Mouse (Mus musculus) MEL (cell line): ENCODE measurements at regions not wholly inside any gene's neighbourhood (a gene's known extent, or its start where the extent isn't known, plus 50 kb on each side); places are given as distances from the start of the nearest gene placed in this dataset.

ENCODE experiments used
- DNase-seq: peaks from one replicate; pipeline ENCODE4 v3.0.0; 2011; ENCODE audit warnings: low read depth, low spot score
- H3K27ac ChIP-seq: 2 replicates; pipeline ENCODE4 v1.5.1; 2012; ENCODE audit warnings: low read depth, mild to moderate bottlenecking, control low read depth, low read length, moderate library complexity; ENCODE audit not compliant: control insufficient read depth
- H3K27me3 ChIP-seq, 2 experiments: fragments of 150-350 bp in 1 of 2; sonication (generic) in 1 of 2; 2 replicates each; pipeline ENCODE4 v1.6.1; 2012; ENCODE audit warnings: low read length in 2 of 2, mild to moderate bottlenecking in 2 of 2, improper control_type of control experiment in 1 of 2, moderate library complexity in 1 of 2; ENCODE audit not compliant: insufficient read depth in 2 of 2, control insufficient read depth in 1 of 2
- H3K36me3 ChIP-seq, 2 experiments: 2 replicates each; pipeline ENCODE4 v1.6.1; 2012 to 2014; ENCODE audit warnings: low read length in 2 of 2, improper control_type of control experiment in 1 of 2, inconsistent platforms in 1 of 2, mild to moderate bottlenecking in 1 of 2; ENCODE audit not compliant: insufficient read depth in 2 of 2, control insufficient read depth in 1 of 2
- H3K4me1 ChIP-seq, 2 experiments: fragments of 150-350 bp in 1 of 2; sonication (generic) in 1 of 2; 2 replicates each; pipeline ENCODE4 v1.6.1; 2012; ENCODE audit warnings: low read length in 2 of 2, improper control_type of control experiment in 1 of 2, mild to moderate bottlenecking in 1 of 2; ENCODE audit not compliant: insufficient read depth in 2 of 2, control insufficient read depth in 1 of 2
- H3K4me3 ChIP-seq, 2 experiments: fragments of 150-350 bp in 1 of 2; sonication (generic) in 1 of 2; 2 replicates each; pipeline ENCODE4 v1.5.1; 2012; ENCODE audit warnings: low read depth in 2 of 2, low read length in 2 of 2, mild to moderate bottlenecking in 2 of 2, moderate library complexity in 2 of 2, control low read depth in 1 of 2, improper control_type of control experiment in 1 of 2; ENCODE audit not compliant: control insufficient read depth in 1 of 2, insufficient read depth in 1 of 2
- H3K79me2 ChIP-seq: 2 replicates; pipeline ENCODE4 v1.6.1; 2012; ENCODE audit warnings: mild to moderate bottlenecking, low read length, moderate library complexity; ENCODE audit not compliant: control insufficient read depth, poor library complexity, insufficient read depth
- H3K9ac ChIP-seq: 2 replicates; pipeline ENCODE4 v1.6.1; 2012; ENCODE audit warnings: low read depth, mild to moderate bottlenecking, control low read depth, low read length, moderate library complexity; ENCODE audit not compliant: control insufficient read depth, poor library complexity, severe bottlenecking
- H3K9me3 ChIP-seq: fragments of 150-350 bp; sonication (generic); replicated peaks from 2 replicates; pipeline ENCODE4 v1.6.1; 2012; ENCODE audit warnings: mild to moderate bottlenecking, low read length, improper control_type of control experiment, moderate library complexity; ENCODE audit not compliant: insufficient read depth
- BHLHE40 ChIP-seq: IDR thresholded peaks from 2 replicates; pipeline ENCODE4 v1.6.1; 2012; ENCODE audit warnings: low read depth, mild to moderate bottlenecking, inconsistent platforms, low read length, improper control_type of control experiment, borderline replicate concordance
- CHD2 ChIP-seq: IDR thresholded peaks from 2 replicates; pipeline ENCODE4 v1.6.1; 2011; ENCODE audit warnings: low read length, improper control_type of control experiment
- CTCF ChIP-seq, 3 experiments: IDR thresholded peaks in 2 of 3; conservative IDR thresholded peaks in 1 of 3; 2 replicates each; pipeline ENCODE4 v1.5.1; 2011 to 2012; ENCODE audit warnings: low read length in 3 of 3, low read depth in 2 of 3, mild to moderate bottlenecking in 2 of 3, improper control_type of control experiment in 1 of 3, inconsistent platforms in 1 of 3, mixed read lengths in 1 of 3, moderate library complexity in 1 of 3; ENCODE audit not compliant: control insufficient read depth in 1 of 3, insufficient read depth in 1 of 3, poor library complexity in 1 of 3, severe bottlenecking in 1 of 3
- ETS1 ChIP-seq: IDR thresholded peaks from 2 replicates; pipeline ENCODE4 v1.6.1; 2012; ENCODE audit warnings: low read depth, mild to moderate bottlenecking, inconsistent platforms, low read length, improper control_type of control experiment, moderate library complexity
- GATA1 ChIP-seq: IDR thresholded peaks from 2 replicates; pipeline ENCODE4 v1.6.1; 2011; ENCODE audit warnings: low read depth, low read length, improper control_type of control experiment
- HCFC1 ChIP-seq: IDR thresholded peaks from 2 replicates; pipeline ENCODE4 v1.6.1; 2012; ENCODE audit warnings: low read depth, mild to moderate bottlenecking, inconsistent platforms, low read length, improper control_type of control experiment, moderate library complexity
- JUND ChIP-seq: IDR thresholded peaks from 2 replicates; pipeline ENCODE4 v1.6.1; 2011; ENCODE audit warnings: low read depth, mild to moderate bottlenecking, improper control_type of control experiment, low read length
- KAT2A ChIP-seq: conservative IDR thresholded peaks from 2 replicates; pipeline ENCODE4 v1.6.1; 2012; ENCODE audit warnings: low read depth, low read length, improper control_type of control experiment, inconsistent platforms
- MAFK ChIP-seq: IDR thresholded peaks from 2 replicates; pipeline ENCODE4 v1.6.1; 2011; ENCODE audit warnings: low read depth, mild to moderate bottlenecking, low read length, improper control_type of control experiment, borderline replicate concordance
- MAX ChIP-seq: IDR thresholded peaks from 2 replicates; pipeline ENCODE4 v1.6.1; 2011; ENCODE audit warnings: low read length, improper control_type of control experiment
- MAZ ChIP-seq: IDR thresholded peaks from 2 replicates; pipeline ENCODE4 v1.6.1; 2012; ENCODE audit warnings: low read depth, mild to moderate bottlenecking, inconsistent platforms, low read length, improper control_type of control experiment
- MYB ChIP-seq: IDR thresholded peaks from 2 replicates; pipeline ENCODE4 v1.6.1; 2011; ENCODE audit warnings: mild to moderate bottlenecking, low read depth, low read length, improper control_type of control experiment
- MYC ChIP-seq: IDR thresholded peaks from 2 replicates; pipeline ENCODE4 v1.6.1; 2011; ENCODE audit warnings: low read depth, mild to moderate bottlenecking, low read length, improper control_type of control experiment, moderate library complexity
- NELFE ChIP-seq: IDR thresholded peaks from 2 replicates; pipeline ENCODE4 v1.6.1; 2011; ENCODE audit warnings: low read depth, low read length, improper control_type of control experiment
- NRF1 ChIP-seq: IDR thresholded peaks from 2 replicates; pipeline ENCODE4 v1.6.1; 2014; ENCODE audit warnings: low read depth, mild to moderate bottlenecking, inconsistent platforms, low read length, improper control_type of control experiment, moderate library complexity; ENCODE audit not compliant: poor library complexity, insufficient read depth, severe bottlenecking
- POLR2A ChIP-seq, 2 experiments: IDR thresholded peaks; 2 replicates each; pipeline ENCODE4 v1.6.1; 2011 to 2012; ENCODE audit warnings: low read length in 2 of 2, mild to moderate bottlenecking in 2 of 2, control low read depth in 1 of 2, improper control_type of control experiment in 1 of 2, low read depth in 1 of 2, moderate library complexity in 1 of 2; ENCODE audit not compliant: control insufficient read depth in 1 of 2, insufficient read depth in 1 of 2, poor library complexity in 1 of 2
- POLR2AphosphoS2 ChIP-seq: IDR thresholded peaks from 2 replicates; pipeline ENCODE4 v1.6.1; 2011; ENCODE audit warnings: low read length, improper control_type of control experiment
- POLR2AphosphoS5 ChIP-seq: IDR thresholded peaks from 2 replicates; pipeline ENCODE4 v1.6.1; 2012; ENCODE audit warnings: low read depth, borderline replicate concordance, mild to moderate bottlenecking, inconsistent platforms, low read length, moderate library complexity, mixed read lengths
- RAD21 ChIP-seq: IDR thresholded peaks from 2 replicates; pipeline ENCODE4 v1.6.1; 2011; ENCODE audit warnings: mild to moderate bottlenecking, low read depth, low read length, improper control_type of control experiment
- RCOR1 ChIP-seq: IDR thresholded peaks from 2 replicates; pipeline ENCODE4 v1.6.1; 2012; ENCODE audit warnings: low read depth, mild to moderate bottlenecking, inconsistent platforms, low read length, improper control_type of control experiment
- SIN3A ChIP-seq: IDR thresholded peaks from 2 replicates; pipeline ENCODE4 v1.6.1; 2012; ENCODE audit warnings: low read length, improper control_type of control experiment, inconsistent platforms
- TAL1 ChIP-seq: IDR thresholded peaks from 2 replicates; pipeline ENCODE4 v1.6.1; 2012; ENCODE audit warnings: mild to moderate bottlenecking, inconsistent platforms, low read length, moderate library complexity, mixed read lengths
- TBP ChIP-seq: IDR thresholded peaks from 2 replicates; pipeline ENCODE4 v1.8.0; 2011; ENCODE audit warnings: low read depth, low read length, improper control_type of control experiment
- TCF12 ChIP-seq: IDR thresholded peaks from 2 replicates; pipeline ENCODE4 v1.6.1; 2014; ENCODE audit warnings: low read depth, mild to moderate bottlenecking, inconsistent platforms, low read length, improper control_type of control experiment, moderate library complexity
- UBTF ChIP-seq: IDR thresholded peaks from 2 replicates; pipeline ENCODE4 v1.6.1; 2012; ENCODE audit warnings: low read depth, mild to moderate bottlenecking, inconsistent platforms, low read length, improper control_type of control experiment, moderate library complexity, borderline replicate concordance; ENCODE audit not compliant: insufficient read depth
- USF1 ChIP-seq: IDR thresholded peaks from 2 replicates; pipeline ENCODE4 v1.6.1; 2014; ENCODE audit warnings: low read depth, mild to moderate bottlenecking, inconsistent platforms, low read length, improper control_type of control experiment, moderate library complexity
- ZC3H11A ChIP-seq: IDR thresholded peaks from 2 replicates; pipeline ENCODE4 v1.6.1; 2012; ENCODE audit warnings: low read depth, mild to moderate bottlenecking, inconsistent platforms, low read length, improper control_type of control experiment
- ZKSCAN1 ChIP-seq: IDR thresholded peaks from 2 replicates; pipeline ENCODE4 v1.6.1; 2012; ENCODE audit warnings: low read depth, mild to moderate bottlenecking, inconsistent platforms, low read length, improper control_type of control experiment, moderate library complexity
- ZMIZ1 ChIP-seq: IDR thresholded peaks from 2 replicates; pipeline ENCODE4 v1.6.1; 2012; ENCODE audit warnings: low read depth, mild to moderate bottlenecking, inconsistent platforms, low read length, improper control_type of control experiment, moderate library complexity
- ZNF384 ChIP-seq: IDR thresholded peaks from 2 replicates; pipeline ENCODE4 v1.6.1; 2012; ENCODE audit warnings: low read depth, mild to moderate bottlenecking, inconsistent platforms, low read length, improper control_type of control experiment

GRCm38 (mm10) chrX:99325460-99325859 lies 145.6 kb downstream of the Pja1 start:
- Histone ChIP-seq H3K9ac (no peak overlapping the region), H3K27ac (no peak overlapping the region), H3K36me3 (no peaks in the 10 kb centered on the region), H3K9me3 (no peaks in the 10 kb centered on the region), H3K27me3 (no peaks in the 10 kb centered on the region), H3K79me2 (no peaks in the 10 kb centered on the region), H3K4me1 (no peaks in the 10 kb centered on the region), H3K4me3 (no peak overlapping the region)
- TF ChIP-seq BHLHE40 = no peak
- TF ChIP-seq HCFC1 = no peak
- no peak for TF ChIP-seq MAZ
- TF ChIP-seq POLR2AphosphoS2 = no peak
- TF ChIP-seq MAFK = no peak
- no peak for TF ChIP-seq TAL1
- no peak for TF ChIP-seq RAD21
- no peak for TF ChIP-seq CHD2
- TF ChIP-seq GATA1 = no peak
- no peak for TF ChIP-seq POLR2A (IDR thresholded peaks at IDR 0.05; ENCODE audit: control insufficient read depth in 1 of 2, insufficient read depth in 1 of 2, low read depth in 1 of 2, low read length in 2 of 2, poor library complexity in 1 of 2)
- TF ChIP-seq MYB = no peak
- TF ChIP-seq ZKSCAN1 = no peak
- no peak for TF ChIP-seq NELFE
- TF ChIP-seq ZC3H11A = no peak
- TF ChIP-seq ZMIZ1 = no peak
- TF ChIP-seq TBP = no peak
- TF ChIP-seq JUND = no peak
- TF ChIP-seq MAX = no peak
- no peak for TF ChIP-seq CTCF (IDR thresholded peaks at IDR 0.05 in 2 of 3, conservative IDR thresholded peaks at IDR 0.05 in 1 of 3; ENCODE audit: control insufficient read depth in 1 of 3, insufficient read depth in 1 of 3, low read depth in 2 of 3, low read length in 3 of 3, poor library complexity in 1 of 3, severe bottlenecking in 1 of 3)
- no peak for TF ChIP-seq RCOR1
- DNase-seq = no peak

GRCm38 (mm10) chrX:99324546-99325170 lies 146.4 kb downstream of the Pja1 start:
- TF ChIP-seq TCF12 (no peak), RCOR1 (no peak), ZC3H11A (no peak), POLR2A (IDR thresholded peaks at IDR 0.05; ENCODE audit: control insufficient read depth in 1 of 2, insufficient read depth in 1 of 2, low read depth in 1 of 2, low read length in 2 of 2, poor library complexity in 1 of 2) (no peak), ZKSCAN1 (no peak), NRF1 (no peak), HCFC1 (no peak), MYC (no peak), UBTF (no peak), POLR2AphosphoS5 (no peak), ETS1 (no peak), ZMIZ1 (no peak), KAT2A (no peak), MAFK (no peak), USF1 (no peak), SIN3A (no peak), ZNF384 (no peak)
- Histone ChIP-seq H3K9me3 (no peaks in the 10 kb centered on the region), H3K4me3 (no peak overlapping the region), H3K4me1 (no peaks in the 10 kb centered on the region), H3K36me3 (no peaks in the 10 kb centered on the region), H3K27me3 (no peaks in the 10 kb centered on the region), H3K79me2 (no peaks in the 10 kb centered on the region), H3K27ac (no peak overlapping the region), H3K9ac (no peak overlapping the region)
- no peak for DNase-seq
